Mouse (Mus musculus): ENCODE results near the gene Acmsd.

GRCm38 (mm10) chr1:127750401-127751102 lies 21.3 kb downstream of the Acmsd start:
- TF ChIP-seq ZNF384 (IDR thresholded peaks at IDR 0.05; ENCODE audit: low read depth, low read length): no peak
- no peak for TF ChIP-seq CHD2 (IDR thresholded peaks at IDR 0.05; ENCODE audit: low read depth, low read length)
- TF ChIP-seq ZC3H11A (IDR thresholded peaks at IDR 0.05; ENCODE audit: borderline replicate concordance, low read depth, low read length): no peak
- no peak for TF ChIP-seq HCFC1 (IDR thresholded peaks at IDR 0.05; ENCODE audit: borderline replicate concordance, insufficient read depth, low read length)
